Mouse (Mus musculus) MEL (cell line): ENCODE data around the gene Plekhg5.

Source experiments
- BHLHE40 ChIP-seq: IDR thresholded peaks from 2 replicates; pipeline ENCODE4 v1.6.1; 2012; ENCODE audit warnings: low read depth, mild to moderate bottlenecking, inconsistent platforms, low read length, improper control_type of control experiment, borderline replicate concordance
- CHD2 ChIP-seq: IDR thresholded peaks from 2 replicates; pipeline ENCODE4 v1.6.1; 2011; ENCODE audit warnings: low read length, improper control_type of control experiment
- CTCF ChIP-seq, 3 experiments: IDR thresholded peaks in 2 of 3; conservative IDR thresholded peaks in 1 of 3; 2 replicates each; pipeline ENCODE4 v1.5.1; 2011 to 2012; ENCODE audit warnings: low read length in 3 of 3, low read depth in 2 of 3, mild to moderate bottlenecking in 2 of 3, improper control_type of control experiment in 1 of 3, inconsistent platforms in 1 of 3, mixed read lengths in 1 of 3, moderate library complexity in 1 of 3; ENCODE audit not compliant: control insufficient read depth in 1 of 3, insufficient read depth in 1 of 3, poor library complexity in 1 of 3, severe bottlenecking in 1 of 3
- HCFC1 ChIP-seq: IDR thresholded peaks from 2 replicates; pipeline ENCODE4 v1.6.1; 2012; ENCODE audit warnings: low read depth, mild to moderate bottlenecking, inconsistent platforms, low read length, improper control_type of control experiment, moderate library complexity
- KAT2A ChIP-seq: conservative IDR thresholded peaks from 2 replicates; pipeline ENCODE4 v1.6.1; 2012; ENCODE audit warnings: low read depth, low read length, improper control_type of control experiment, inconsistent platforms
- MAX ChIP-seq: IDR thresholded peaks from 2 replicates; pipeline ENCODE4 v1.6.1; 2011; ENCODE audit warnings: low read length, improper control_type of control experiment
- MAZ ChIP-seq: IDR thresholded peaks from 2 replicates; pipeline ENCODE4 v1.6.1; 2012; ENCODE audit warnings: low read depth, mild to moderate bottlenecking, inconsistent platforms, low read length, improper control_type of control experiment
- MYC ChIP-seq: IDR thresholded peaks from 2 replicates; pipeline ENCODE4 v1.6.1; 2011; ENCODE audit warnings: low read depth, mild to moderate bottlenecking, low read length, improper control_type of control experiment, moderate library complexity
- NELFE ChIP-seq: IDR thresholded peaks from 2 replicates; pipeline ENCODE4 v1.6.1; 2011; ENCODE audit warnings: low read depth, low read length, improper control_type of control experiment
- POLR2A ChIP-seq, 2 experiments: IDR thresholded peaks; 2 replicates each; pipeline ENCODE4 v1.6.1; 2011 to 2012; ENCODE audit warnings: low read length in 2 of 2, mild to moderate bottlenecking in 2 of 2, control low read depth in 1 of 2, improper control_type of control experiment in 1 of 2, low read depth in 1 of 2, moderate library complexity in 1 of 2; ENCODE audit not compliant: control insufficient read depth in 1 of 2, insufficient read depth in 1 of 2, poor library complexity in 1 of 2
- USF1 ChIP-seq: IDR thresholded peaks from 2 replicates; pipeline ENCODE4 v1.6.1; 2014; ENCODE audit warnings: low read depth, mild to moderate bottlenecking, inconsistent platforms, low read length, improper control_type of control experiment, moderate library complexity

DNA sequence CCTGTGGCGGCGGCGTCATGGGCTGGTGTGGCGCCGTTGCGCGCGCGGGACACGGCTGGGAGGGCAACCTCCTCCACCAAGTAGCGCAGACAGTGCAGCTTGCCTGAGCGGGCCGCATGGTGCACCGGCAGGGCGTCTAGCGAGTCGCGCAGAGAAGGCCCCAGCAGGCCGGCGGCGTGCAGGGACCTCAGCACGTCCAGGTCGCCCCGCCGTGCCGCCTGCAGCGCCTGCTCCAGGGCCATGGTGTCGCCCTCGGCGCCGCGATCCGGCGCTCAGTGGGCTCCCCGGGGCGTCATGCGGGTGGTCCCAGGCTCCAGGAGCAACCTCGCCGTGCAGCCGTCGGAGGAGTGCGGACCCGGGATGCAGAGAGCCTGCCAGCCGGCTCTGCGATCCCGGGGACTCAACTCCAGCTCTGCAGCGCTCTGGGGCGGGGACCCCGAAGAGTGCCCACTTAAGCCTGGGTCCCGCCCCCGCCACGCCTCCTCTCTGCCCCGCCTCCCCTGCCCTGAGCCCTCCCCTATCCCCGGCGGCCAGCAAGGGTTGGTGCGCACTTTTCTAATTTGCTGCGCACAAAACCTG, 79.8 kb downstream of the Plekhg5 start, which contains the start of gene Espn:
- TF ChIP-seq CTCF (IDR thresholded peaks at IDR 0.05 in 2 of 3, conservative IDR thresholded peaks at IDR 0.05 in 1 of 3; ENCODE audit: control insufficient read depth in 1 of 3, insufficient read depth in 1 of 3, low read depth in 2 of 3, low read length in 3 of 3, poor library complexity in 1 of 3, severe bottlenecking in 1 of 3): 0 out of 6 replicates have a peak, but pooled peaks of 1 of the 3 experiments have one; percentile 3
- TF ChIP-seq HCFC1: no peak
- TF ChIP-seq MYC: no peak
- no peak; the same call in 1 of the 2 replicates for TF ChIP-seq MAZ
- no peak for TF ChIP-seq CHD2
- TF ChIP-seq POLR2A (IDR thresholded peaks at IDR 0.05; ENCODE audit: control insufficient read depth in 1 of 2, insufficient read depth in 1 of 2, low read depth in 1 of 2, low read length in 2 of 2, poor library complexity in 1 of 2): peak; percentile 32 to 82; a peak in 2 of 4 replicates
- TF ChIP-seq BHLHE40: no peak
- no peak for TF ChIP-seq MAX
- no peak for TF ChIP-seq KAT2A
- TF ChIP-seq NELFE: peak; percentile 64
- TF ChIP-seq USF1: no peak
